Mouse (Mus musculus) kidney, postnatal 0 days (tissue): ENCODE data around the gene Gas2l1. TPM values are rescaled to one million over a fixed set of nuclear protein-coding genes. Genes with fewer than 3 reads are reported as not detected.

Source experiments
- ATAC-seq: fragments of 200-750 bp; cut with Nextera tagmentation; replicated peaks from 2 replicates; pipeline ENCODE4 v1.8.0; 2017; ENCODE audit warnings: low read depth, moderate number of reproducible peaks, moderate TSS enrichment, moderate library complexity; ENCODE audit not compliant: low FRiP score
- DNase-seq: peaks from one replicate; pipeline ENCODE4 v3.0.0-alpha.2; 2016; ENCODE audit warnings: low spot score
- H3K27ac ChIP-seq: fragments of 300-500 bp; sonication (generic); 2 replicates; pipeline ENCODE4 v1.5.1; 2014; ENCODE audit warnings: mild to moderate bottlenecking
- H3K27me3 ChIP-seq: fragments of 300-500 bp; sonication (generic); 2 replicates; pipeline ENCODE4 v1.6.1; 2014; ENCODE audit warnings: low read length, mixed read lengths; ENCODE audit not compliant: insufficient read depth
- H3K36me3 ChIP-seq: fragments of 300-500 bp; sonication (generic); 2 replicates; pipeline ENCODE4 v1.6.1; 2014; ENCODE audit warnings: low read length, mixed read lengths; ENCODE audit not compliant: insufficient read depth
- H3K4me1 ChIP-seq: fragments of 300-500 bp; sonication (generic); replicated peaks from 2 replicates; pipeline ENCODE4 v1.6.1; 2014; ENCODE audit warnings: antibody characterized with exemption, low read length, mixed read lengths; ENCODE audit not compliant: insufficient read depth
- H3K4me2 ChIP-seq: fragments of 300-500 bp; sonication (generic); 2 replicates; pipeline ENCODE4 v1.6.1; 2014; ENCODE audit warnings: mild to moderate bottlenecking, low read length, moderate library complexity, mixed read lengths
- H3K4me3 ChIP-seq: fragments of 300-500 bp; sonication (generic); replicated peaks from 2 replicates; pipeline ENCODE4 v1.5.1; 2014; ENCODE audit warnings: low read depth, low read length
- H3K9ac ChIP-seq: fragments of 300-500 bp; sonication (generic); 2 replicates; pipeline ENCODE4 v1.6.1; 2014; ENCODE audit warnings: low read depth, low read length
- H3K9me3 ChIP-seq: fragments of 300-500 bp; sonication (generic); replicated peaks from 2 replicates; pipeline ENCODE4 v1.6.1; 2016; ENCODE audit warnings: low read length, inconsistent platforms, mixed read lengths
- CTCF ChIP-seq: IDR thresholded peaks from 2 replicates; pipeline ENCODE4 v1.5.1; 2016; ENCODE audit warnings: antibody characterized with exemption, low read depth, mild to moderate bottlenecking, moderate library complexity
- WGBS: fragments of 180-500 bp; shearing (Covaris S2); extraction: QIAGEN DNeasy Blood & Tissue Kit; methylation state at CpG from one replicate; pipeline ENCODE4 v1.1.7; 2014; 5-methylcytosine and 5-hydroxymethylcytosine counted together
- polyA plus RNA-seq: library from polyadenylated mRNA; unstranded; fragments of >200 nt; fragmentation: Nextera tagmentation; extraction: Ambion mirVana; gene quantifications from 2 replicates; pipeline ENCODE4 v1.2.1, GENCODE M21; 2015

Gene Gas2l1
- polyA plus RNA-seq, 1 experiment from 2014 or later, result 30.3 TPM

- Histone ChIP-seq H3K9me3 (no peaks in the 10 kb centered on the region), H3K36me3 (peaks cover 63% of the 10 kb centered on the region), H3K4me1 (peaks cover 3% of the 10 kb centered on the region; the same call in 1 of the 2 replicates), H3K4me3 (no peak overlapping the region), H3K4me2 (no peak overlapping the region), H3K27me3 (no peaks in the 10 kb centered on the region), H3K9ac (no peak overlapping the region), H3K27ac (no peak overlapping the region)
- no peak for TF ChIP-seq CTCF
- ATAC-seq (no peak), DNase-seq (no peak)
- 78% methylated on average over 8 of the region's 8 CpGs for WGBS
Measured at GRCm38 (mm10) chr11:5037146-5037854, 27.8 kb downstream of the Gas2l1 start.

GRCm38 (mm10) chr11:5035421-5035820, 29.7 kb downstream of the Gas2l1 start:
- no peak overlapping the region for H3K27ac ChIP-seq
- no peak overlapping the region for H3K4me3 ChIP-seq
- H3K4me1 ChIP-seq, result no peaks in the 10 kb centered on the region
- H3K36me3 ChIP-seq, result peaks cover 67% of the 10 kb centered on the region
- H3K4me2 ChIP-seq, result no peak overlapping the region
- no peaks in the 10 kb centered on the region for H3K9me3 ChIP-seq
- DNase-seq, result no peak
- no peak for ATAC-seq
- H3K9ac ChIP-seq, result no peak overlapping the region
- no peaks in the 10 kb centered on the region for H3K27me3 ChIP-seq
- WGBS, result 66% methylated on average over 4 of the region's 4 CpGs
- TF ChIP-seq CTCF, result no peak

GRCm38 (mm10) chr11:5033136-5033535, 32.0 kb downstream of the Gas2l1 start:
- H3K9ac ChIP-seq, result no peak overlapping the region
- no peaks in the 10 kb centered on the region for H3K27me3 ChIP-seq
- ATAC-seq (no peak), DNase-seq (no peak)
- H3K4me2 ChIP-seq, result no peak overlapping the region
- H3K27ac ChIP-seq, result no peak overlapping the region
- no peaks in the 10 kb centered on the region for H3K4me1 ChIP-seq
- H3K9me3 ChIP-seq, result no peaks in the 10 kb centered on the region
- H3K36me3 ChIP-seq, result peaks cover 61% of the 10 kb centered on the region
- H3K4me3 ChIP-seq, result no peak overlapping the region
- no peak for TF ChIP-seq CTCF
- WGBS, result 80% methylated on average over 3 of the region's 3 CpGs

- Histone ChIP-seq H3K4me1 (no peaks in the 10 kb centered on the region), H3K36me3 (peaks cover 60% of the 10 kb centered on the region), H3K9me3 (no peaks in the 10 kb centered on the region), H3K4me2 (no peak overlapping the region), H3K9ac (no peak overlapping the region), H3K27me3 (no peaks in the 10 kb centered on the region), H3K27ac (no peak overlapping the region), H3K4me3 (no peak overlapping the region)
- ATAC-seq, result no peak
- 88% methylated on average over 10 of the region's 10 CpGs for WGBS
- no peak for DNase-seq
- TF ChIP-seq CTCF, result no peak
Measured at GRCm38 (mm10) chr11:5032706-5033105, 32.4 kb downstream of the Gas2l1 start.

GRCm38 (mm10) chr11:5028228-5028627, 36.9 kb downstream of the Gas2l1 start:
- peaks cover 60% of the 10 kb centered on the region for H3K36me3 ChIP-seq
- no peak overlapping the region for H3K4me3 ChIP-seq
- no peak overlapping the region for H3K4me2 ChIP-seq
- no peaks in the 10 kb centered on the region for H3K27me3 ChIP-seq
- 90% methylated on average over 7 of the region's 7 CpGs for WGBS
- DNase-seq, result no peak
- H3K27ac ChIP-seq, result no peak overlapping the region
- no peaks in the 10 kb centered on the region for H3K9me3 ChIP-seq
- H3K9ac ChIP-seq, result no peak overlapping the region
- H3K4me1 ChIP-seq, result no peaks in the 10 kb centered on the region
- ATAC-seq, result no peak
- TF ChIP-seq CTCF, result no peak

GRCm38 (mm10) chr11:5025108-5025507, 40.0 kb downstream of the Gas2l1 start:
- Histone ChIP-seq H3K27ac (no peak overlapping the region), H3K36me3 (peaks cover 51% of the 10 kb centered on the region), H3K9ac (no peak overlapping the region), H3K4me2 (no peak overlapping the region), H3K4me3 (no peak overlapping the region), H3K9me3 (no peaks in the 10 kb centered on the region), H3K4me1 (no peaks in the 10 kb centered on the region), H3K27me3 (no peaks in the 10 kb centered on the region)
- no peak for ATAC-seq
- TF ChIP-seq CTCF, result no peak
- no peak for DNase-seq
- 100% methylated on average over 1 of the region's 1 CpGs for WGBS

- Histone ChIP-seq H3K27ac (no peak overlapping the region), H3K4me1 (no peaks in the 10 kb centered on the region), H3K4me2 (no peak overlapping the region), H3K9me3 (no peaks in the 10 kb centered on the region), H3K36me3 (peaks cover 60% of the 10 kb centered on the region), H3K9ac (no peak overlapping the region), H3K27me3 (no peaks in the 10 kb centered on the region), H3K4me3 (no peak overlapping the region)
- 52% methylated on average over 6 of the region's 6 CpGs for WGBS
- no peak for ATAC-seq
- TF ChIP-seq CTCF, result peak; percentile 62
- peak; percentile 25 for DNase-seq
Measured at GRCm38 (mm10) chr11:5017506-5017905, 47.6 kb downstream of the Gas2l1 start.
